Mouse (Mus musculus) heart, postnatal 0 days (tissue): ENCODE measurements around the gene Cmc1. TPM values are rescaled to one million over a fixed set of nuclear protein-coding genes. Genes with fewer than 3 reads are reported as not detected.

Experiments used
- ATAC-seq: fragments of 200-750 bp; cut with Nextera tagmentation; 2 replicates; pipeline ENCODE4 v1.8.0; 2017; ENCODE audit warnings: low read depth, moderate number of reproducible peaks, moderate library complexity; ENCODE audit not compliant: insufficient read depth
- DNase-seq: peaks from one replicate; pipeline ENCODE4 v3.0.0-alpha.2; 2016; ENCODE audit warnings: low spot score
- H3K27ac ChIP-seq: fragments of 300-500 bp; sonication (generic); 2 replicates; pipeline ENCODE4 v1.5.1; 2014; ENCODE audit warnings: low read depth, mild to moderate bottlenecking
- H3K27me3 ChIP-seq: fragments of 300-500 bp; sonication (generic); 2 replicates; pipeline ENCODE4 v1.6.1; 2014; ENCODE audit warnings: low read length, mixed read lengths; ENCODE audit not compliant: control insufficient read depth, insufficient read depth
- H3K36me3 ChIP-seq: fragments of 300-500 bp; sonication (generic); replicated peaks from 2 replicates; pipeline ENCODE4 v1.6.1; 2014; ENCODE audit warnings: low read length, mixed read lengths; ENCODE audit not compliant: control insufficient read depth, insufficient read depth
- H3K4me1 ChIP-seq: fragments of 300-500 bp; sonication (generic); 2 replicates; pipeline ENCODE4 v1.6.1; 2014; ENCODE audit warnings: antibody characterized with exemption; ENCODE audit not compliant: control insufficient read depth, insufficient read depth
- H3K4me2 ChIP-seq: fragments of 300-500 bp; sonication (generic); 2 replicates; pipeline ENCODE4 v1.6.1; 2014; ENCODE audit warnings: low read depth, mild to moderate bottlenecking, low read length, moderate library complexity
- H3K4me3 ChIP-seq: fragments of 300-500 bp; sonication (generic); 2 replicates; pipeline ENCODE4 v1.5.1; 2014; ENCODE audit warnings: low read depth, low read length
- H3K9ac ChIP-seq: fragments of 300-500 bp; sonication (generic); replicated peaks from 2 replicates; pipeline ENCODE4 v1.6.1; 2014; ENCODE audit warnings: low read depth, low read length, mixed read lengths
- H3K9me3 ChIP-seq: fragments of 300-500 bp; sonication (generic); replicated peaks from 2 replicates; pipeline ENCODE4 v1.6.1; 2016; ENCODE audit warnings: low read length; ENCODE audit not compliant: control insufficient read depth
- CTCF ChIP-seq: IDR thresholded peaks from 2 replicates; pipeline ENCODE4 v1.5.1; 2016; ENCODE audit warnings: antibody characterized with exemption, control low read depth, low read depth
- EP300 ChIP-seq: IDR thresholded peaks from 2 replicates; pipeline ENCODE4 v1.6.1; 2016; ENCODE audit warnings: antibody characterized with exemption, low read depth
- WGBS: fragments of 180-500 bp; shearing (Covaris S2); extraction: QIAGEN DNeasy Blood & Tissue Kit; methylation state at CpG from one replicate; pipeline ENCODE4 v1.1.7; 2014; 5-methylcytosine and 5-hydroxymethylcytosine counted together
- polyA plus RNA-seq: library from polyadenylated mRNA; unstranded; fragments of >200 nt; fragmentation: Nextera tagmentation; extraction: Ambion mirVana; gene quantifications from 2 replicates; pipeline ENCODE4 v1.2.1, GENCODE M21; 2015
- total RNA-seq: library from RNA; depleted of rRNA; stranded (reverse); fragments of >200 nt; gene quantifications from 2 replicates; pipeline ENCODE4 v1.2.3, GENCODE M21; 2014; ENCODE audit warnings: low replicate concordance; rRNA removed

The Cmc1 gene
- 2.3 and 2.5 TPM in 2 replicates for total RNA-seq
- 78.3 and 79.7 TPM in 2 replicates for polyA plus RNA-seq

- DNase-seq (peak; percentile 98), ATAC-seq (peak; percentile 98)
- H3K4me3 ChIP-seq, result peak within 1 kb of the TSS; percentile 90
- H3K4me2 ChIP-seq, result peak within 1 kb of the TSS; percentile 77
- no peaks in the 10 kb centered on the region for H3K9me3 ChIP-seq
- peaks cover 14% of the 10 kb centered on the region for H3K4me1 ChIP-seq
- no peaks in the 10 kb centered on the region for H3K36me3 ChIP-seq
- peak within 1 kb of the TSS; percentile 68 for H3K9ac ChIP-seq
- peak within 1 kb of the TSS; percentile 83 for H3K27ac ChIP-seq
- H3K27me3 ChIP-seq, result no peaks in the 10 kb centered on the region
- 0 out of 2 replicates have a peak, but pooled peaks have one; percentile 14 for TF ChIP-seq CTCF
- no peak for TF ChIP-seq EP300
- WGBS, result 1% methylated on average over 42 of the region's 58 CpGs
Observed at GRCm38 (mm10) chr9:118149407-118150402, at the start of gene Cmc1. TSS of gene Cmc1 (minus strand) at chr9:118150177.

DNA sequence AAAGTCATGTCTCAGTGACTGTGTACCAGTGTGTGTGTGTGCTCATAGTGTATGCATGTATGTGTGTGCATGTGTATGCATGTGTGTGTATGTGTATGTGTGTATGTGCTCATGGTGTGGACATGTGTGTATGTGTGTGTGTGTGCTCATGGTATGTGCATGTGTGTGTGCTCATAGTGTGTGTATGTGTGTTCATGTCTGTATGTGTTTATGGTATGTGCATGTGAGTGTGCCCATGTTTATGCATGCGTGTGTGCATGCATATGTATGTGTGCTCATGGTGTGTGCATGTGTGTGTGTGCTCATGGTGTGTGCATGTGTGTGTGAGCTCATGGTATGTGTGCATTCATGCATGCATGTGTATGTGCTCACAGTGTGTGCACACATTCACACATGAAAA lies 48.6 kb upstream of the Cmc1 start:
- TF ChIP-seq EP300, result no peak
- no peak for TF ChIP-seq CTCF
- no peak overlapping the region for H3K4me3 ChIP-seq
- H3K9ac ChIP-seq, result no peak overlapping the region
- H3K27ac ChIP-seq, result no peak overlapping the region
- no peaks in the 10 kb centered on the region for H3K9me3 ChIP-seq
- H3K36me3 ChIP-seq, result no peaks in the 10 kb centered on the region
- H3K4me1 ChIP-seq, result no peaks in the 10 kb centered on the region
- H3K4me2 ChIP-seq, result no peak overlapping the region
- no peak for DNase-seq
- 76% methylated on average over 1 of the region's 1 CpGs for WGBS
- no peak for ATAC-seq
- H3K27me3 ChIP-seq, result no peaks in the 10 kb centered on the region

DNA sequence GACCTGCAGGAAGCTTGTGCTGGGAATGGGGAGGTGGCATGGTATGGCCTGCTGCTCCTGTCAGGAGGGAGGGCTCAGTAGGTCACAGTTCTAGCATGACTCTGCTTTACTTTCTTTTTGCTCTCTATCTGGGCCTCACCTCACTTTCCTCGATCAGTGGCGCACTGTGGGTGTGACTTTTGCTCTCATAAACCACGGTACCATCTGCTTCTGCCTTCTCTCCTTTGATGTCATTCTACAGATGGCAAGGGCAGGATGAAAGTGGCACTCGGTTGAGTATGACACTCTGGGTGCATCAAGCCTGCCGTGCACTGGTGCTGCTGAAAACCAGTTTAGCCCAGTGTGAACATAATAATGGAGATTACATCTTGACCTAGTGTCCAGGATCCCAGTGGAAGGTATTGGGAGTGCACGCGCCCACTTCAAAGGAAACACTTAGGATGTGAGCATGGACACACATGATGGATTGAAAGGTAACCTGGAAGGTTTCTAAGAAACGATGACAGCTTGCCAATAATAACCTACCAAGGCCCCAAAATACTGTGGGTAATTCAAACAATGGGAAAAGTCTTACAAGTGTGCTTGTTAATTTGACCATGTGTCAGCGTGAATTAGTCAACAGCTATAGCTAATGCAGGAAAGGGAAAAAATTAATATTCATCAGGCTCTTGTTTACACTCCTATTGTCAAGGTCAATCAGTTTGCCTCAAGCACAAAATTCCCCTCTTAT lies 46.8 kb upstream of the Cmc1 start:
- Histone ChIP-seq H3K27me3 (no peaks in the 10 kb centered on the region), H3K4me2 (no peak overlapping the region), H3K4me3 (no peak overlapping the region), H3K27ac (no peak overlapping the region), H3K9ac (no peak overlapping the region), H3K4me1 (no peaks in the 10 kb centered on the region), H3K9me3 (no peaks in the 10 kb centered on the region), H3K36me3 (no peaks in the 10 kb centered on the region)
- TF ChIP-seq EP300, result no peak
- no peak for TF ChIP-seq CTCF
- ATAC-seq (no peak), DNase-seq (no peak)
- WGBS, result 81% methylated on average over 9 of the region's 9 CpGs

- Histone ChIP-seq H3K4me3 (no peak overlapping the region), H3K9ac (no peak overlapping the region), H3K36me3 (no peaks in the 10 kb centered on the region), H3K9me3 (no peaks in the 10 kb centered on the region), H3K4me1 (no peaks in the 10 kb centered on the region), H3K4me2 (no peak overlapping the region), H3K27ac (no peak overlapping the region), H3K27me3 (no peaks in the 10 kb centered on the region)
- TF ChIP-seq EP300 (no peak), CTCF (no peak)
- DNase-seq (no peak), ATAC-seq (no peak)
- 77% methylated on average over 1 of the region's 1 CpGs for WGBS
Observed at GRCm38 (mm10) chr9:118193263-118193662, 43.3 kb upstream of the Cmc1 start.

DNA sequence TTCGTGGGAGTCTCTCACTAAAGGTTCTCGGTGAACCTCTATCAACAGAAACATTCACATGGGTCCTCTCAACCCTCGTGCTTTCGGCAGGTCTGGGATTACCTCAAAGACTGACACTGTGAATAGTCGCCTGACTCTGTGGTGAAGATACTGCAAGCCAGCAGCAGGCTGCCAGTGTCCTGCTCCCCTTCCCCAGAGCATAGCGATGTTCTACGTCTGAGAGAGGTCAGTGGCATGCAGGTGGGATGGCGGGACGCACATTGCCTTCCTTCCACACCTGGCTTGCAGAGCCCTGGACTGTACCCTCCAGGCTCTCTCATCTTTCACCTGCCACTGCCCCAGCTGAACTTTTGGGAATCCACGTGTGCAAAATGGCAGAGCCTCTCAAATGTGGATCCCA lies 41.3 kb upstream of the Cmc1 start:
- Histone ChIP-seq H3K9ac (no peak overlapping the region), H3K4me2 (no peak overlapping the region), H3K36me3 (no peaks in the 10 kb centered on the region), H3K4me3 (no peak overlapping the region), H3K4me1 (no peaks in the 10 kb centered on the region), H3K27me3 (no peaks in the 10 kb centered on the region), H3K27ac (no peak overlapping the region), H3K9me3 (no peaks in the 10 kb centered on the region)
- DNase-seq (no peak), ATAC-seq (no peak)
- TF ChIP-seq EP300 (no peak), CTCF (no peak)
- WGBS, result 62% methylated on average over 10 of the region's 10 CpGs
